Mouse (Mus musculus) effector memory CD4-positive, alpha-beta T cell, adult 5 months (primary cell): ENCODE results near the gene Fyn. TPM values are rescaled to one million over a fixed set of nuclear protein-coding genes. Genes with fewer than 3 reads are reported as not detected.

Source experiments
- polyA plus RNA-seq: library from polyadenylated mRNA; unstranded; fragments of 100-300 nt; shearing (Covaris generic); gene quantifications from one replicate; pipeline ENCODE4 v1.2.1, GENCODE M21; 2017

Gene Fyn
- 571 TPM for polyA plus RNA-seq

GRCm38 (mm10) chr10:39368572-39369135 is at the start of gene Fyn:
Fyn (plus strand) TSS chr10:39368855.

GRCm38 (mm10) chr10:39612633-39612988 is 244.0 kb downstream of the Fyn start, which contains the start of gene Traf3ip2:
Traf3ip2 (plus strand) TSS chr10:39612934.

Other genes starting within 250 kb of the Fyn start
- 0.85 TPM for gene Fam229b, start 234.9 kb upstream of the Fyn start, polyA plus RNA-seq
- gene Tube1, start 234.9 kb upstream of the Fyn start, polyA plus RNA-seq, result 3.0 TPM
- not detected for gene Ccn6, start 205.1 kb upstream of the Fyn start, polyA plus RNA-seq
- gene Traf3ip2, start 244.1 kb downstream of the Fyn start, polyA plus RNA-seq, result 98.2 TPM